Mouse (Mus musculus): Measurements from ENCODE around the gene Srebf1.

Gene Srebf1

DNA sequence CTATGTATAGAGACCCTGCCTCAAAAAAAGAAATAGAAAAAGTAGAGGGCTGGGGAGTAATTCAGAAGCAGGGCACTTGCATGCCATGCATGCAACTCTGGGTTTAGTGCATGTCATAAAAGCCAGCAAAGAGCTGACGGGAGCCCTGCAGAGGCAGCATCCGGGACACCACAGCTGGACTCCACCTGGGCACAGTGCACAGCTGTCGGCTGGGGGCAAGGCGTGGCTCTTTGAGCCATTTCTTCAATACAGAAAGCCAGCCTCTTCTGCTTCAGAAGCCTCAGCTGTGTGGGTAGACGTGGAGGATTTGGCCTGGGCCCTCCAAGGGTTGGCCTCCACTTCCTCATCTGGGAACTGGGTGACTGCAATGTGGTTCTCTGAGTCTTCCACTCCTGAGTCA lies 13.0 kb upstream of the Srebf1 start:
- no peak for DNase-seq (ENCODE audit: low read depth, low spot score)

- DNase-seq (ENCODE audit: low read depth, low spot score), result no peak
These were observed 10.9 kb upstream of the Srebf1 start for GRCm38 (mm10) chr11:60233235-60233634.

GRCm38 (mm10) chr11:60232441-60233058 lies 10.2 kb upstream of the Srebf1 start:
- DNase-seq (ENCODE audit: low read depth, low spot score), result no peak

DNA sequence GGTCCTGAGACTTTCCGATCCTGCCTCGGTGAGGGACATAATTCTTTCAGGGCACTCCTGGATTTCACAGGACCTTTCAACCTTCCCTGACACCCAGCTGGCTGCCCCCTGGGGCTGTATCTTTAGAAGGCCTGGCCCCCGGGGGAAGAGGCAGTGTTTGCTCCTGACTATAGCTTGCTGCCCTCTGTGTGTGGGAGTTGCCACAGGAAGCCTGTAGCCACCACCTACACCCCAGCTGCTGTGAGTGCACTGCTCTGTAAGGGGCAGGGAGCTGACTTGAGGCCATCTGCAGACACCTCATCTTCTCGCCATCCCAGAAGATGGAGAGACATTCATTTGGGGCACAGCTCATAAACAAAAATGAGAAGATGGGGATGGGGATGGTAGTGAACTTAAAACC lies 9.6 kb upstream of the Srebf1 start:
- DNase-seq (ENCODE audit: low read depth, low spot score), result no peak

GRCm38 (mm10) chr11:60231326-60231725 lies 8.9 kb upstream of the Srebf1 start:
- DNase-seq (ENCODE audit: low read depth, low spot score), result no peak

GRCm38 (mm10) chr11:60230512-60230911 lies 8.1 kb upstream of the Srebf1 start:
- no peak for DNase-seq (ENCODE audit: low read depth, low spot score)

DNA sequence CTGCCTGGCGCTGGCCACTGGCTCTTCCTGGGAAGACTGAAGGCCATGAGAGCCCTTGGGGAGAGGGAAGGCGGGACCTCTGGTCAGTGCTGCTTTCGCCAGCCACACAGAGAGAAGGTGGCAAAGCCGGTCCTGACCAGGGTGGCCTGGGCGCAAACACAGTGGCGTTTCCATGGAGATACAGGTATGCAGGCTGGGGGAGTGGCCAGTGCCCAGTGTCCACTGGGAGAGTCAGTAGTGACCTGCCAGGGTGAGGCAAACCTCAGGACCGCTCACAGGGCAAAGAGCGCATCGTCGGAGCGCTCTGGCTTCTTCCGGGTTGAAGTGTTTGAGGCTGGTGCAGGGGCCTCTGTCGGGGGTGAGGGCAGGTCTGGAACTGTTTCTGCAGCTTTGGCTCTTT lies 7.4 kb upstream of the Srebf1 start:
- DNase-seq (ENCODE audit: low read depth, low spot score), result no peak

DNA sequence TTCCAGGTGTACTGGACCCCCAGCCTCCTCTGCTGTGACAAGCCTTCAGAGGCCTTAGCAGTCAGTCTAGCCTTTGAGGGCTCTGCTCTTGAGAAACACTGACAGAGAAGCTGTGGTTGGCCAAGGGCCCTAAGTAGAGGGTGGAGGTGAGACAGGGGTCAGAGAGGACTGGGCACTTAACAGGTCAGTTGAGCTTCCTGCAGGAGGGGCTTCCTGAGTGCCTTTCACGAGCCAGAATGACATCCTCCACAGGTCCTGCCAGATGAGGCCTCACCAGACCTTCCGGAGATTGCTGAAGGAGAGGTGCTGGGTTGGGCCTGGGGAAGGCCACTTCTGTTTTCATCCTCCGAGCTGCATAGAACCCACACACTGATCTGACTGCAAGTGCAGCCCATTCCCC lies 6.1 kb upstream of the Srebf1 start:
- DNase-seq (ENCODE audit: low read depth, low spot score), result no peak

DNA sequence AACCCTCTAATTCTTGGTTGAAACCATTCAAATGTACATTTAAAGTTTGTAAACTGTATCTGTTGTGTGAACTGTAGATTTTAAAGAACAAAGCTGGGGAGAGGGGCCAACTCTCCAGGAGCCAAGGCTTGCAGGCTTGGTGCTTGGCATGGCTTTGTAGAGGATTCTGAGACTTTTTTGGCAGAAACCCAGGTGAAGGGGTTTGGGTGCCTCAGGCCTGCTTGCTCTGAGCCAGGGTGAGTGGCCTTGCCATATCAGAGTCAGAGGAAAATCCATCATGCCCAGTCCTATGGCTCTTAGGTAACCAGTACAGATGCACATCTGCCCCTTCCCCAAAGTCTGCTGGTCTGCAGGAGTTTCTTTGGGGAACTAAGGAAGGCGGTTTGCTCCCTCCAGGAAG lies 3.5 kb upstream of the Srebf1 start:
- no peak for DNase-seq (ENCODE audit: low read depth, low spot score)

DNA sequence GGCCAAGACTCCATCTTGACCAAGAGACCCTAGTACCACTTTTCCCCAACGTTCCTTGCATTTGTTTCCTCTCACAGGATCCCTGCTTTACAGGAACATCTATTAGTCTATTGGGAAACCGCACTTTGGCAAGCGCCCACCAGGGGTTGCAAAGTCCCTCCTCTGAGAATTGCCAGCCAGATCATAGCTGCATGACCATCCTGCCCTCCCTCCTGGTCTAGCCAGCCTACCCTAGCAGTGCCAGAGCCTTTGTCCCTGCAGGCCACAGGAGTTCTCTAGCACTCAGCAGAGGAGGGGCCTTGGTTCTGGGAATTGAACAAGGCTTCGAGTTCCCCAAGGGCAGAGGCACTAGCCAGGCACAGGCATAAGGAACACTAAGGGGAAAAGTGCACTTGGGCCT lies 2.3 kb upstream of the Srebf1 start:
- DNase-seq (ENCODE audit: low read depth, low spot score), result no peak

DNA sequence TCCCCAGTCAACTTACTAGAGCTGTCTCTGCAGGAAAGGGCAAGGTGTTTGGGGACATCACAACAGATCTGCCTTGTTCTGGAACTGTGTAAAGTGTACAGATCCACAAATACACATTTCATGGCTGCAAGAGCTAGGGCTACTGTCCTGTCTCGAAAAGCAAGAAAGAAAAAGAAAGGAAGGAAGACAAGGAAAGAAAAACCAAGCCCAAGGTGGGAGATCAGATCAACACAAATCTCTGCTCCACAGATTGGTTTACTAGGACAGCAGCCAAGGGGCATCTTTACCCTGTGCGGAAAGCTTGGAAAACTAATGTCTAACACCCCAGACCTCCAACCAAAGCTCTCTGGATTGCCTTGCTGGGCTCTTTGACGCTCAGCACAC lies 304 bp downstream of the Srebf1 start:
- DNase-seq (ENCODE audit: low read depth, low spot score), result no peak

- no peak for DNase-seq (ENCODE audit: low read depth, low spot score)
These were observed 956 bp downstream of the Srebf1 start for GRCm38 (mm10) chr11:60221425-60221824.

DNA sequence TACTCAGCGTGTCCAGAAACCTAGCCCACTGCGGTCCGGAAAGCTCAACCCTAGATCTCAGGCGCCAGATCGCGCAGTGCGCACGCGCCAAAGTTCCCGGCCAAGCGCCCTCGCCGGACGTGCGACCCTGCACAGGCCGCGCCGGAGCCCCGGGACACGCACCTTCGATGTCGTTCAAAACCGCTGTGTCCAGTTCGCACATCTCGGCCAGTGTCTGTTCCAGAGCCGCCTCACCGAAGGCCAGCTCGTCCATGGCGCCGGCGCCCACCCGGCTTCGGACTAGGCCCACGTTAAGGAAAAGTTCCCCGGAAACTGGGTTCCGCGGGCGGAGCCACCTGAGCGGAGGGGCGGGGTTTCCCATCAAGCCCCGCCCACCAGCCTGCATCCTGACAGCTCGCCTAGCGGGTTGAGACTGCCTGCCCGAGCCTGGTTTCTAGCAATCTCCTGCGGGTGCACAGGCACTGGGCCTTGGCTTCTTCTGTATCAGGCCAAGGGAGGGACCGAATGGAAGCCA lies 2.0 kb downstream of the Srebf1 start:
- peak; percentile 86 for DNase-seq (ENCODE audit: low read depth, low spot score)

GRCm38 (mm10) chr11:60219609-60220008 lies 2.8 kb downstream of the Srebf1 start:
- no peak for DNase-seq (ENCODE audit: low read depth, low spot score)

- no peak for DNase-seq (ENCODE audit: low read depth, low spot score)
These were observed 4.9 kb downstream of the Srebf1 start for GRCm38 (mm10) chr11:60217467-60217866.

GRCm38 (mm10) chr11:60216671-60217070 lies 5.7 kb downstream of the Srebf1 start:
- no peak for DNase-seq (ENCODE audit: low read depth, low spot score)

GRCm38 (mm10) chr11:60213266-60213665 lies 9.1 kb downstream of the Srebf1 start:
- no peak for DNase-seq (ENCODE audit: low read depth, low spot score)

DNA sequence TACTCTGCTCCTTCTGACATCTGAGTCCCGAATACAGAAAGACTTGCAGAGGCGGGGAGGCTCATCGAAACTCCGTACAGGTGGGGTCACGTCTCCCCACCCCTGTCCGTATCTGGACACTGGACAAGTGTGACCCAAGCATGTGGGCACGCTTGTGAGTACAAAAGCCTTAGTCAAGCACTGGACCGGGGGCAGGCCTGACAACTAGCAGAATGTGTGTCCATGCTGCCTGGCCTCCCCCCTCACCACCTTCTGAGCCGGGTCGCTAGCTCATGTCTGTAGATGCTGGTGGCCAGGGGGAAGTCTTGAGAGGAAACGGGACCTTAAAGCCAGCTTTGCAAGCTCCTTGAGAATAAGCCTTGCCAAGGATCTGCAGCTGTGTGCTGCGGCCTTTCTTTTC lies 10.6 kb downstream of the Srebf1 start:
- no peak for DNase-seq (ENCODE audit: low read depth, low spot score)

GRCm38 (mm10) chr11:60211152-60211551 lies 11.2 kb downstream of the Srebf1 start:
- no peak for DNase-seq (ENCODE audit: low read depth, low spot score)

GRCm38 (mm10) chr11:60210305-60210724 lies 12.1 kb downstream of the Srebf1 start:
- peak; percentile 96 for DNase-seq (ENCODE audit: low read depth, low spot score)

DNA sequence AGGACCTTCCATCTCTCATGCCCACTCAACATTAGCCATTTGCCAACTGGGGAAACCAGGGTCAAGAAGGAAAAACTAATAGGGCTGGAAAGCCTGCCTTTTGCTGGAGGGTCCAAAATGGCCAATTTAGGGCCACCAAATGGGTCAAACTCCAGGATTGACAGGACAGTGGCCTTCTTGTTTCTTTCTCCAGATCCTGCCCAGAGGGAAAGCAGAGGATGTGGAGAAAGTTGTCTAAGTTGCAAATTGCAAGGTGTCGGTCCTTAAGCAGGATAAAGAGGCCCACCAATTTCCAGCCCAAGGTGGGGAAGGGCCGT lies 12.5 kb downstream of the Srebf1 start:
- DNase-seq (ENCODE audit: low read depth, low spot score), result no peak

- no peak for DNase-seq (ENCODE audit: low read depth, low spot score)
These were observed 13.0 kb downstream of the Srebf1 start for GRCm38 (mm10) chr11:60209217-60209932.

DNA sequence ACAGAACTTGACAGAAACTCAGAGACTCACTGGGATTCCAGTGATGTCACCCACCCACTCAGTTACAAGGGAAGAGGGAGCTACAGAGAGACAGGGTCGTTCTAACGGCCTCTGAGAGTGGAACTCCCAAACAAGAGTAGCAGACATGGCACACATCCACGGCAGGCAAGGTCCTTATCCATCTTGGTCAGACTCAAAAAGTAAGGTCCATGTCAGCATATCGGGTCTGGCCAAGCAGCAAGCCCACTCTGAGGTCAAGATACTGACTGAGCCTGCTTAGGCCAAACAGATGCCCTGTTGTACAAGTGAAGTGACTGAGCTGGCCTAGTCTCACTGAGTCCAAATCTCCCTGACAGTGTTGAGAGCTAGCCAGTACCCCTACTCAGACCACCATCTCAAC lies 13.7 kb downstream of the Srebf1 start:
- no peak for DNase-seq (ENCODE audit: low read depth, low spot score)

DNA sequence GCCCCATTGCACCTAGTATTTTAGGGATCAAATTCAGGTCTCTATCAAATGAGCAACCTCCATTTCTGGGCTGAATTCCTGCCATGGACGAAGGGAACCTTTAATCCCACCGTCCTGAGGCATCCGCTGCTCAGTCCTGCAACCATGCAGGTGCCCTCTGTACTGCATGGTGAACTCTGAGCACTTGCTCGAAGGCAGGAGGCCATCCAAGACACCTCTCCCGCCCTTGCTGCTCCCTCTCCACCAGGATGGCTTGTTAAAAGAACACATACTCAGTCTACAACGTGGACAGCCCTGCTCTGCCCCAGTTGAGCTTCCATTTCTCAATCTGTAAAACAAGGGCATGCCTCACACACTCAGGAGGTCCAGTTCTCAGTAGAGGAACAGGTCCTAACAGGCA lies 14.2 kb downstream of the Srebf1 start:
- DNase-seq (ENCODE audit: low read depth, low spot score), result no peak
